Mouse (Mus musculus) kidney, postnatal 10 days (tissue): ENCODE results near the gene Csf2rb.
A peak's percentile ranks its signal among the peaks of the same experiment; 100 is the strongest.
"Not testable (repeated sequence)": the region's sequence is repeated elsewhere in the genome, so short reads cannot be mapped to it uniquely, and the experiment has no call there.

Experiments
- DNase-seq: peaks from one replicate; pipeline ENCODE4 v3.0.0; 2021; ENCODE audit warnings: mixed read lengths

The Csf2rb gene

GRCm38 (mm10) chr15:78328520-78329097, 3.1 kb downstream of the Csf2rb start:
- no peak for DNase-seq

GRCm38 (mm10) chr15:78329972-78330371, 4.4 kb downstream of the Csf2rb start:
- not testable (repeated sequence) for DNase-seq

- no peak for DNase-seq
These were observed 5.2 kb downstream of the Csf2rb start for GRCm38 (mm10) chr15:78330706-78331105.

GRCm38 (mm10) chr15:78331523-78332340, 6.2 kb downstream of the Csf2rb start:
- DNase-seq = no peak

GRCm38 (mm10) chr15:78332981-78333380, 7.4 kb downstream of the Csf2rb start:
- no peak for DNase-seq

- no peak for DNase-seq
These were observed 8.8 kb downstream of the Csf2rb start for GRCm38 (mm10) chr15:78334380-78334779.

GRCm38 (mm10) chr15:78339627-78340423, 14.3 kb downstream of the Csf2rb start:
- peak; percentile 72 for DNase-seq

- DNase-seq = not testable (repeated sequence)
These were observed 15.4 kb downstream of the Csf2rb start for GRCm38 (mm10) chr15:78340919-78341318.

GRCm38 (mm10) chr15:78343683-78344082, 18.1 kb downstream of the Csf2rb start:
- no peak for DNase-seq

GRCm38 (mm10) chr15:78344567-78344966, 19.0 kb downstream of the Csf2rb start:
- DNase-seq = no peak

GRCm38 (mm10) chr15:78351586-78352165, 26.1 kb downstream of the Csf2rb start:
- DNase-seq = no peak

- DNase-seq = peak; percentile 76
These were observed 29.4 kb downstream of the Csf2rb start for GRCm38 (mm10) chr15:78354958-78355357.

GRCm38 (mm10) chr15:78355548-78355947, 30.0 kb downstream of the Csf2rb start:
- DNase-seq = no peak

GRCm38 (mm10) chr15:78365916-78366315, 40.4 kb downstream of the Csf2rb start:
- no peak for DNase-seq

- no peak for DNase-seq
These were observed 41.3 kb downstream of the Csf2rb start for GRCm38 (mm10) chr15:78366875-78367274.

- DNase-seq = no peak
These were observed 42.3 kb downstream of the Csf2rb start for GRCm38 (mm10) chr15:78367811-78368210.

- peak; percentile 49 for DNase-seq
These were observed 43.4 kb downstream of the Csf2rb start for GRCm38 (mm10) chr15:78368926-78369346.

GRCm38 (mm10) chr15:78369641-78370040, 44.1 kb downstream of the Csf2rb start:
- DNase-seq = no peak

GRCm38 (mm10) chr15:78372796-78373195, 47.2 kb downstream of the Csf2rb start:
- DNase-seq = no peak

- DNase-seq = no peak
These were observed 48.7 kb downstream of the Csf2rb start for GRCm38 (mm10) chr15:78374204-78374603.

GRCm38 (mm10) chr15:78377859-78378258, 52.3 kb downstream of the Csf2rb start:
- DNase-seq = no peak

- no peak for DNase-seq
These were observed 53.0 kb downstream of the Csf2rb start for GRCm38 (mm10) chr15:78378556-78378955.

- DNase-seq = no peak
These were observed 54.7 kb downstream of the Csf2rb start for GRCm38 (mm10) chr15:78380208-78380607.
